Mouse (Mus musculus) neural tube, postnatal 0 days (tissue): ENCODE measurements around the gene Atp10a. TPM values are rescaled to one million over a fixed set of nuclear protein-coding genes. Genes with fewer than 3 reads are reported as not detected.

ENCODE experiments used
- polyA plus RNA-seq: library from polyadenylated mRNA; unstranded; fragments of >200 nt; fragmentation: Nextera tagmentation; extraction: Ambion mirVana; gene quantifications from 2 replicates; pipeline ENCODE4 v1.2.1, GENCODE M21; 2015

Gene Atp10a
- 1.7 and 1.8 TPM in 2 replicates for polyA plus RNA-seq

DNA sequence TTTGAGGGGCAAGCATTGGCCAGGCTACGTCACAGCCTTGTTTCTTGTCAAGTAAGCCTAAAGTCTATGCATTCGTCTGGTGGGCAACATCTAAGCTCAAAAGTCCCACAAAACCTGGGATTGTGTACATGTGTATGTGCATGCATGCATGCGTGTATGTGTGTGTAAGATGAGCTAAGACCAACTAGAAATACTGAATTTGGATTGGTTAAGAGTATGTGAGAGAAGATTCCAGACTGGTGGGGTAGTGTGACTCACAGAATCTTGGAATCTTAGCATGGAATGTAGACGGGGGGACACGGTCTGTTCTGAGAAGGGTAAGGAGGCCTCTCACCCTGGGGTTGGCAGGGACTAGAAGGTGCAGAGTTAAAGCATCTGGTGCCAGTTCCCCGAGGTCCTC is at the start of gene Atp10a:
Gene Atp10a, plus strand, starts transcription at position 301 of the 400 bp plus-strand sequence.

